Mouse (Mus musculus) erythroblast, embryonic 14.5 days (primary cell): Measurements from ENCODE around the gene Slxl1. TPM values are rescaled to one million over a fixed set of nuclear protein-coding genes. Genes with fewer than 3 reads are reported as not detected.
"Not testable (repeated sequence)": the region's sequence is repeated elsewhere in the genome, so short reads cannot be mapped to it uniquely, and the experiment has no call there.

Experiments
- H3K27me3 ChIP-seq: 2 replicates; pipeline ENCODE4 v1.6.1; 2012; ENCODE audit warnings: inconsistent platforms; ENCODE audit not compliant: control insufficient read depth
- H3K36me3 ChIP-seq: 2 replicates; pipeline ENCODE4 v1.6.1; 2012; ENCODE audit warnings: mild to moderate bottlenecking, inconsistent platforms; ENCODE audit not compliant: control insufficient read depth
- H3K4me1 ChIP-seq: 2 replicates; pipeline ENCODE4 v1.6.1; 2012; ENCODE audit warnings: inconsistent platforms; ENCODE audit not compliant: control insufficient read depth
- H3K4me3 ChIP-seq: replicated peaks from 2 replicates; pipeline ENCODE3; 2012; ENCODE audit warnings: moderate library complexity, mild to moderate bottlenecking, inconsistent platforms
- H3K9me3 ChIP-seq: 2 replicates; pipeline ENCODE4 v1.6.1; 2012; ENCODE audit warnings: low read length, inconsistent platforms, mixed read lengths; ENCODE audit not compliant: control insufficient read depth
- polyA plus RNA-seq: library from polyadenylated mRNA; stranded (reverse); fragments of >175 nt; gene quantifications from 2 replicates; pipeline ENCODE4 v1.2.3, GENCODE M21; 2012

The Slxl1 gene
- not detected in 2 replicates for polyA plus RNA-seq

DNA sequence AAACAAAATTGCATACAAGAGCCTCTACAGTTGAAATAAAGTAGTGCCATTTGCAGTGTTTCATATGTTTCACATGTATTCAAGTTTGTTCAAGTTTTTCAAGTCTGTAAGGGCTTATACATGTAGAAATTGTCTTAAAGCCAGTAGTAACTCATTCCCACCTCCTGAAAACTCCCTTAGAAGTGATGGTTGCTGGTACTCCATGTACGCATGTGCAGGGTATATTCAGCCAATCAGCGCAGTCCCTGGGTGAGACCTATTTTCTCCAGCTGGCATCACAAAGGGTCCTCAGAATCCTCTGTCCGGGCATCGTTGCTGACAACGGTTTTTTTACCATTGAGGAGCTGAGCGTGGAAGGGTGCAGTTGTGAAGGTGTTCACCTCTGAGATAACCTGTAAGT lies at the start of gene Slxl1:
TSS of gene Slxl1 (plus strand) at position 301 of the 400 bp plus-strand sequence.
- not testable (repeated sequence) for H3K27me3 ChIP-seq, H3K4me3 ChIP-seq, H3K36me3 ChIP-seq, H3K4me1 ChIP-seq, H3K9me3 ChIP-seq
